Mouse (Mus musculus): ENCODE data around the gene Rps16.

DNA sequence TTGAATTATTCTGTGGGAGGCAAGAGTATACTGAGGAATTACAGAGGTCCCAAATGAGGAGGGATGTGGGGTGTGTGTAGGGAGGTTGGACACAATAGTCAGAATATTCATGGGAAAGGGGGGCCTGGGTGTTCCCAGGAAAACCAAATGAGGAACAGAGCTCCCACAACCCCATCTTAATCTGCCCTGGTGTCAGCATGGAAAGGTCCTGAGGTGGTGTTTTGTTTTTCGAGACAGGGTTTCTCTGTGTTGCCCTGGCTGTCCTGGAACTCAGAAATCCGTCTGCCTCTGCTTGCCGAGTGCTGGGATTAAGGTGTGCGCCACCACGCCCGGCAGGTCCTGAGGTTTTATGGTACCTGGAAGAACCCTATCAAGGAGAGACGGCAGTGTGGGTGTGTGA is 8.0 kb downstream of the Rps16 start:
- no peak for TF ChIP-seq MYOD1 (IDR thresholded peaks at IDR 0.05; ENCODE audit: control insufficient read depth, insufficient read length, low read depth)
- TF ChIP-seq FOSL1 (IDR thresholded peaks at IDR 0.05; ENCODE audit: insufficient read depth, low read length, poor library complexity, severe bottlenecking), result no peak
- TF ChIP-seq CTCF (IDR thresholded peaks at IDR 0.05; ENCODE audit: control insufficient read depth, insufficient read depth, insufficient read length), result no peak
- no peak for TF ChIP-seq MYOG (IDR thresholded peaks at IDR 0.05; ENCODE audit: control insufficient read depth, extremely low read depth, insufficient read length)
- no peak for TF ChIP-seq MAX (IDR thresholded peaks at IDR 0.05)
- no peak for TF ChIP-seq USF1 (IDR thresholded peaks at IDR 0.05; ENCODE audit: low read depth)
- TF ChIP-seq CEBPB (IDR thresholded peaks at IDR 0.05; ENCODE audit: low read depth), result no peak
